In genomic region chr2:72743651-72744050, GRCm38 (mm10) we compare ENCODE assay signal across 11 mouse cellular contexts.
A peak's percentile ranks its signal among the peaks of the same experiment; 100 is the strongest.
DNase-seq lines count a peak whose midpoint lies in the region; ATAC-seq lines count a peak whose summit lies in the region.
"Had no signal": no experiment of that assay in that cellular context is flagged by ENCODE, and none has a peak within 500 bp of the region (broad histone marks: within the 10 kb centered on the region; RNA-seq: fewer than 3 reads in every experiment).

No protein-coding gene starts in this region.

- H3K9me3 ChIP-seq in hindbrain, embryonic 16.5 days (ENCODE audit: control insufficient read depth, low read length) = no peaks in the 10 kb centered on the region
- H3K9me3 ChIP-seq in hindbrain, embryonic 10.5 days = no peaks in the 10 kb centered on the region
- H3K9me3 ChIP-seq: embryonic facial prominence, embryonic 13.5 days; intestine, embryonic 15.5 days; stomach, embryonic 15.5 days had no signal

- 66% methylated on average over 3 of the region's 3 CpGs for WGBS in hindbrain, embryonic 16.5 days
- WGBS in hindbrain, embryonic 10.5 days = 97% methylated on average over 3 of the region's 3 CpGs

- H3K4me3 ChIP-seq in hindbrain, embryonic 16.5 days (ENCODE audit: low read length) = no peak overlapping the region
- H3K4me3 ChIP-seq in hindbrain, embryonic 10.5 days = no peak overlapping the region
- H3K4me3 ChIP-seq: embryonic facial prominence, embryonic 13.5 days; intestine, embryonic 15.5 days; stomach, embryonic 15.5 days had no signal

- H3K36me3 ChIP-seq in hindbrain, embryonic 16.5 days (ENCODE audit: control insufficient read depth, insufficient read depth, low read length) = no peaks in the 10 kb centered on the region
- no peaks in the 10 kb centered on the region for H3K36me3 ChIP-seq in hindbrain, embryonic 10.5 days
- H3K36me3 ChIP-seq: embryonic facial prominence, embryonic 13.5 days; intestine, embryonic 15.5 days; stomach, embryonic 15.5 days had no signal

- H3K4me2 ChIP-seq in hindbrain, embryonic 16.5 days (ENCODE audit: low read length) = no peak overlapping the region
- H3K4me2 ChIP-seq: embryonic facial prominence, embryonic 13.5 days; intestine, embryonic 15.5 days; liver, embryonic 11.5 days; stomach, embryonic 15.5 days had no signal

- H3K4me1 ChIP-seq in hindbrain, embryonic 16.5 days (ENCODE audit: control insufficient read depth, insufficient read depth, low read depth, low read length) = peaks cover 8% of the 10 kb centered on the region
- H3K4me1 ChIP-seq in hindbrain, embryonic 10.5 days (replicated peaks) = peaks cover 9% of the 10 kb centered on the region

- no peak overlapping the region for H3K27ac ChIP-seq in hindbrain, embryonic 16.5 days (ENCODE audit: low read depth, low read length)
- H3K27ac ChIP-seq in hindbrain, embryonic 10.5 days = no peak overlapping the region
- H3K27ac ChIP-seq: embryonic facial prominence, embryonic 13.5 days; intestine, embryonic 15.5 days; stomach, embryonic 15.5 days had no signal

- DNase-seq in hindbrain, embryonic 10.5 days (ENCODE audit: low spot score) = no peak
- DNase-seq in brain, adult 2 months (ENCODE audit: low read depth, low spot score) = peak; percentile 96
- peak; percentile 50 for DNase-seq in cerebellum, adult 11 months
- DNase-seq in layer of hippocampus, adult 18-20 months (ENCODE audit: low spot score in 2 of 2) = peak; percentile 35 to 76
- DNase-seq in lung, postnatal 25 days (ENCODE audit: low spot score) = no peak
- no peak for DNase-seq in spleen, postnatal 4 days (ENCODE audit: low spot score in 2 of 2)

- peak; percentile 71; the same call in 1 of the 2 replicates for ATAC-seq in hindbrain, embryonic 16.5 days
- ATAC-seq: intestine, embryonic 15.5 days had no signal

- H3K27me3 ChIP-seq in hindbrain, embryonic 16.5 days (replicated peaks; ENCODE audit: control insufficient read depth, insufficient read depth, low read length) = no peaks in the 10 kb centered on the region; the same call in 1 of the 2 replicates
- H3K27me3 ChIP-seq in hindbrain, embryonic 10.5 days (ENCODE audit: insufficient read depth, poor library complexity, severe bottlenecking) = no peaks in the 10 kb centered on the region
- H3K27me3 ChIP-seq: embryonic facial prominence, embryonic 13.5 days; intestine, embryonic 15.5 days; stomach, embryonic 15.5 days had no signal

- no peak overlapping the region for H3K9ac ChIP-seq in hindbrain, embryonic 16.5 days (ENCODE audit: low read depth, low read length)
- H3K9ac ChIP-seq: embryonic facial prominence, embryonic 13.5 days; intestine, embryonic 15.5 days; stomach, embryonic 15.5 days had no signal

Comparison
In these comparisons a context has a peak if more than half of its experiments do, and no peak if none do; other contexts are left out.
1. DNase-seq: peak in brain, adult 2 months (single experiment), cerebellum, adult 11 months (single experiment) and layer of hippocampus, adult 18-20 months (2 of 2); none in hindbrain, embryonic 10.5 days (single experiment), lung, postnatal 25 days (single experiment) and spleen, postnatal 4 days (0 of 2).